Mouse (Mus musculus): ENCODE measurements around the gene Tmem119. TPM values are rescaled to one million over a fixed set of nuclear protein-coding genes. Genes with fewer than 3 reads are reported as not detected.

Gene Tmem119
- total RNA-seq, 2 experiments from 2014 or later: 2.7 TPM; not detected in 1

GRCm38 (mm10) chr5:113772450-113772895 lies 27.8 kb downstream of the Tmem119 start, which contains the start of the genes Sart3 and Iscu:
Gene Sart3 (minus strand): TSS chr5:113772510.
Gene Iscu (plus strand): TSS chr5:113772748.
- peak; percentile 74 for ATAC-seq (replicated peaks; ENCODE audit: low FRiP score, poor library complexity, severe bottlenecking)

- peak; percentile 80 for ATAC-seq (replicated peaks; ENCODE audit: low FRiP score, poor library complexity, severe bottlenecking)
These were observed 28.8 kb downstream of the Tmem119 start for GRCm38 (mm10) chr5:113771213-113772162.

- no peak for ATAC-seq (replicated peaks; ENCODE audit: low FRiP score, poor library complexity, severe bottlenecking)
These were observed 31.5 kb downstream of the Tmem119 start for GRCm38 (mm10) chr5:113768806-113769205.

GRCm38 (mm10) chr5:113765641-113766526 lies 34.4 kb downstream of the Tmem119 start:
- no peak for ATAC-seq (replicated peaks; ENCODE audit: low FRiP score, poor library complexity, severe bottlenecking)

GRCm38 (mm10) chr5:113764426-113764825 lies 35.9 kb downstream of the Tmem119 start:
- ATAC-seq (replicated peaks; ENCODE audit: low FRiP score, poor library complexity, severe bottlenecking): no peak

DNA sequence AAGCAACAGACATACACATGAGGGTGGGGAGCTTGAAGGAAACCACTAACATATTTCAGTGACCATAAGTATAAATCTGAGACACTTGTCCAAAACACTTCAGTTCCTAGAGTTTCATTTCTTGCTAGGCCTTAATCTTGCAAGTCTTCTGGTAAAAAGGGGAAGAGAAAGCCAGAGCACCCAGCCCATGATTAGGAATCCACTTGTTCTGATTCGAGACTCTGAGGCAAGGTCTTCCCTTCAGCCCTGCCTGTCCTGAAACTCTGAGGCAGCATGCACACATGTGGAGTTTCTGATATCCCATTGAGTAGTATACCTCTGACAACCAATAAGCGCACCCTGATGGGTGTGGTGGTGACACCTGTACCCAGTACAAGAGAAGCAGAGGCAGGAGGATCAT lies 38.7 kb downstream of the Tmem119 start:
- ATAC-seq (replicated peaks; ENCODE audit: low FRiP score, poor library complexity, severe bottlenecking): no peak

GRCm38 (mm10) chr5:113755347-113756030 lies 44.8 kb downstream of the Tmem119 start:
- no peak for ATAC-seq (replicated peaks; ENCODE audit: low FRiP score, poor library complexity, severe bottlenecking)

DNA sequence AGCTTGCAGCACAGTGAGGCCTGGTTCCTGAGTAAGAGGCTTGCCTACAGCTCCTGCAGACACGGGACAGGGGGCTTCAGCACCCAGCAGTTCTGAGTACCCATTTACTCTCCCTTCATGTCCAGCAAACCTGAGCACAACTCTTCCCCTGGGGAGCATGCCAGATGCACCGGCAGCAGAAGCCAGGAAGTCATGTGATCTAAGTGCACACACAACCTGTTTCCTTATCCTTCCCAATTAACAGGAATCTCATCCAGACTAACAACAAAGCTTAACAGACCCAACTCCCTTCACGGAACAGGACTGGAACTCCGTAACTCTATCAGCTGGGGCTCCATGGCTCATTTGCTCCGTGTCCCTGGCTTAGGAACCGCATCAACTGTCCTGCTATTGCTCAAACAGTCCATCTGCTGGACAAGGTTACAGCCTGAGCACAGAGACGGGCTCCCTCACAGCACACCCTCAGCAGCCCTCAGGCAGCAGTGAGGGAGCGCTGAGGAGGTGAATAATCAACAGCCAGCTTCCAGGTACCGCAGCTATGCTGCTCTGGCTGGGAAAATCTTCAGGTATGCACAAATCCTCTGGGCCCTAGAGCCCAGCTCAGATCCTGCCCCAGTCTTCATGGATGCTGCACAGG lies 48.7 kb downstream of the Tmem119 start:
- no peak for ATAC-seq (replicated peaks; ENCODE audit: low FRiP score, poor library complexity, severe bottlenecking)

DNA sequence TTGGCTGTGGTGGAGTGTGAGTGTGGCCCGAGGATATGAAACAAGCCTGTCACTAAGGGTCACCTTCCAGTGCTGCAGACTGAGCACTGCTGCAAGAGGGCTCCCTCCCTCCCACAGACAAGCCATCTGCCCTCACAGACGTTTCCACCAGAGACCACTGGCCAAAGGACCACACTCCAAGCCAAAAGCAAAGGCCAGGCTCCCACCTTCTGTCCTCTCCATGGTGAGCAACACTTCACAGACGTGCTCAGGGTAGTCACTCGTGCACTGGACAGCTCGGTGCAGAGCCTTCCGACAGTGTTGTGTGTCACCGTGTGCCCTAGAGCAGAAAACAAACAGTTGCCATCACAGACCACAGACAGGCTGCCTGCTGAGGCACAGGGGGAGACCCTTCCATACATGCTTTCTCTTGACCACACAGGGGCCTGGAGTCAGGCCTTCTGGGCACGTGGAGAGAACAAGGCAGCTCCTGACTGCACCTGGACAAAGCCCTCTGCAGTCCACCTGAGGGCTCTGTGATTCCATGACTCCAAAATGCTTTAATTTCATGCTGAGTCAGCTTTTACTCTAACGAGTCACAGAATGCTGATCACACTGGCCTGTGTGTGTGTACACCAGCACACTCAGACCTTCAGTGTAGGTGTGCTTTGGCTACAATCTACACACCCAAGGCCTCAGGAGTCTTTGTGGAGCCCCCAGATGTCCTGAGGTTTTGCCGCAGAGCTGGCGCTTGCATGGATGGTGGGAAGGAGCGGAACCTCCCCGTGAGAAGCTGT lies 51.6 kb downstream of the Tmem119 start:
- ATAC-seq (replicated peaks; ENCODE audit: low FRiP score, poor library complexity, severe bottlenecking): no peak

GRCm38 (mm10) chr5:113747629-113748028 lies 52.7 kb downstream of the Tmem119 start:
- 0 out of 2 replicates have a peak, but pooled peaks have one; percentile 40 for ATAC-seq (replicated peaks; ENCODE audit: low FRiP score, poor library complexity, severe bottlenecking)

Other genes with a start within 250 kb of the Tmem119 start
- gene Cmklr1, start 150.1 kb downstream of the Tmem119 start, total RNA-seq (2015; ENCODE audit: low replicate concordance): 1.5 TPM in 2 replicates
- 0.51 and 0.70 TPM in 2 replicates for gene Cmklr1, start 150.1 kb downstream of the Tmem119 start, total RNA-seq (2017; ENCODE audit: low replicate concordance)
- gene 1700069L16Rik, start 75.7 kb downstream of the Tmem119 start, total RNA-seq (2015; ENCODE audit: low replicate concordance): not detected in 2 replicates
- not detected in 2 replicates for gene 1700069L16Rik, start 75.7 kb downstream of the Tmem119 start, total RNA-seq (2017; ENCODE audit: low replicate concordance)
- 1.3 TPM in 1 of 2 replicates, not detected in the other for gene Ficd, start 64.7 kb downstream of the Tmem119 start, total RNA-seq (2015; ENCODE audit: low replicate concordance)
- 0.56 and 0.94 TPM in 2 replicates for gene Ficd, start 64.7 kb downstream of the Tmem119 start, total RNA-seq (2017; ENCODE audit: low replicate concordance)
- gene Sart3, start 28.0 kb downstream of the Tmem119 start, total RNA-seq (2015; ENCODE audit: low replicate concordance): 4.0 and 6.1 TPM in 2 replicates
- 13.8 and 23.1 TPM in 2 replicates for gene Sart3, start 28.0 kb downstream of the Tmem119 start, total RNA-seq (2017; ENCODE audit: low replicate concordance)
- 137 and 178 TPM in 2 replicates for gene Iscu, start 27.8 kb downstream of the Tmem119 start, total RNA-seq (2015; ENCODE audit: low replicate concordance)
- 139 and 170 TPM in 2 replicates for gene Iscu, start 27.8 kb downstream of the Tmem119 start, total RNA-seq (2017; ENCODE audit: low replicate concordance)
- 85.1 and 133 TPM in 2 replicates for gene Selplg, start 32.1 kb upstream of the Tmem119 start, total RNA-seq (2015; ENCODE audit: low replicate concordance)
- 30.2 and 34.8 TPM in 2 replicates for gene Selplg, start 32.1 kb upstream of the Tmem119 start, total RNA-seq (2017; ENCODE audit: low replicate concordance)
- 23.2 and 30.9 TPM in 2 replicates for gene Coro1c, start 108.2 kb upstream of the Tmem119 start, total RNA-seq (2015; ENCODE audit: low replicate concordance)
- gene Coro1c, start 108.2 kb upstream of the Tmem119 start, total RNA-seq (2017; ENCODE audit: low replicate concordance): 20.5 and 26.8 TPM in 2 replicates
- 55.9 and 63.5 TPM in 2 replicates for gene Ssh1, start 193.4 kb upstream of the Tmem119 start, total RNA-seq (2015; ENCODE audit: low replicate concordance)
- 60.6 and 63.8 TPM in 2 replicates for gene Ssh1, start 193.4 kb upstream of the Tmem119 start, total RNA-seq (2017; ENCODE audit: low replicate concordance)
- not detected in 2 replicates for gene Dao, start 203.2 kb upstream of the Tmem119 start, total RNA-seq (2015; ENCODE audit: low replicate concordance)
- not detected in 2 replicates for gene Dao, start 203.2 kb upstream of the Tmem119 start, total RNA-seq (2017; ENCODE audit: low replicate concordance)